Mouse (Mus musculus): ENCODE measurements at regions not wholly inside any gene's neighbourhood (a gene's known extent, or its start where the extent isn't known, plus 50 kb on each side); places are given as distances from the start of the nearest gene placed in this dataset.

- no peaks in the 10 kb centered on the region for H3K4me1 ChIP-seq (ENCODE audit: control insufficient read depth, insufficient read depth, low read length)
- no peak overlapping the region for H3K4me3 ChIP-seq (ENCODE audit: low read depth, low read length)
- H3K9ac ChIP-seq (ENCODE audit: low read depth, poor library complexity, severe bottlenecking), result no peak overlapping the region
- TF ChIP-seq CTCF (IDR thresholded peaks at IDR 0.05; ENCODE audit: low read depth, low read length) (no peak), EP300 (IDR thresholded peaks at IDR 0.05; ENCODE audit: insufficient read depth, low read depth, low read length) (no peak), POLR2A (IDR thresholded peaks at IDR 0.05; ENCODE audit: insufficient read depth, low read length) (no peak)
- no peaks in the 10 kb centered on the region for H3K9me3 ChIP-seq (replicated peaks; ENCODE audit: control insufficient read depth, insufficient read depth, low read length, poor library complexity, severe bottlenecking)
- H3K36me3 ChIP-seq (ENCODE audit: control insufficient read depth, insufficient read depth, low read length, poor library complexity, severe bottlenecking), result no peaks in the 10 kb centered on the region
- H3K27me3 ChIP-seq (ENCODE audit: control insufficient read depth, insufficient read depth, low read length, poor library complexity, severe bottlenecking), result no peaks in the 10 kb centered on the region
- H3K27ac ChIP-seq (ENCODE audit: insufficient read depth, low read length), result no peak overlapping the region
These were observed 951.6 kb downstream of the Robo1 start for GRCm38 (mm10) chr16:73259691-73260090.

GRCm38 (mm10) chr16:73259283-73259682 lies 951.2 kb downstream of the Robo1 start:
- Histone ChIP-seq H3K4me3 (ENCODE audit: low read depth, low read length) (no peak overlapping the region), H3K4me1 (ENCODE audit: control insufficient read depth, insufficient read depth, low read length) (no peaks in the 10 kb centered on the region), H3K36me3 (ENCODE audit: control insufficient read depth, insufficient read depth, low read length, poor library complexity, severe bottlenecking) (no peaks in the 10 kb centered on the region), H3K9me3 (replicated peaks; ENCODE audit: control insufficient read depth, insufficient read depth, low read length, poor library complexity, severe bottlenecking) (no peaks in the 10 kb centered on the region), H3K27me3 (ENCODE audit: control insufficient read depth, insufficient read depth, low read length, poor library complexity, severe bottlenecking) (no peaks in the 10 kb centered on the region), H3K9ac (ENCODE audit: low read depth, poor library complexity, severe bottlenecking) (no peak overlapping the region), H3K27ac (ENCODE audit: insufficient read depth, low read length) (no peak overlapping the region)
- TF ChIP-seq POLR2A (IDR thresholded peaks at IDR 0.05; ENCODE audit: insufficient read depth, low read length), result no peak

GRCm38 (mm10) chr16:73245073-73245590 lies 937.0 kb downstream of the Robo1 start:
- Histone ChIP-seq H3K9me3 (replicated peaks; ENCODE audit: control insufficient read depth, insufficient read depth, low read length, poor library complexity, severe bottlenecking) (no peaks in the 10 kb centered on the region), H3K9ac (ENCODE audit: low read depth, poor library complexity, severe bottlenecking) (no peak overlapping the region), H3K36me3 (ENCODE audit: control insufficient read depth, insufficient read depth, low read length, poor library complexity, severe bottlenecking) (no peaks in the 10 kb centered on the region), H3K4me3 (ENCODE audit: low read depth, low read length) (no peak overlapping the region), H3K4me1 (ENCODE audit: control insufficient read depth, insufficient read depth, low read length) (no peaks in the 10 kb centered on the region), H3K27ac (ENCODE audit: insufficient read depth, low read length) (no peak overlapping the region), H3K27me3 (ENCODE audit: control insufficient read depth, insufficient read depth, low read length, poor library complexity, severe bottlenecking) (no peaks in the 10 kb centered on the region)
- TF ChIP-seq POLR2A (IDR thresholded peaks at IDR 0.05; ENCODE audit: insufficient read depth, low read length) (no peak), EP300 (IDR thresholded peaks at IDR 0.05; ENCODE audit: insufficient read depth, low read depth, low read length) (no peak)

GRCm38 (mm10) chr16:73230599-73230998 lies 922.5 kb downstream of the Robo1 start:
- Histone ChIP-seq H3K27ac (ENCODE audit: insufficient read depth, low read length) (no peak overlapping the region), H3K4me1 (ENCODE audit: control insufficient read depth, insufficient read depth, low read length) (no peaks in the 10 kb centered on the region), H3K9ac (ENCODE audit: low read depth, poor library complexity, severe bottlenecking) (no peak overlapping the region), H3K36me3 (ENCODE audit: control insufficient read depth, insufficient read depth, low read length, poor library complexity, severe bottlenecking) (no peaks in the 10 kb centered on the region), H3K9me3 (replicated peaks; ENCODE audit: control insufficient read depth, insufficient read depth, low read length, poor library complexity, severe bottlenecking) (no peaks in the 10 kb centered on the region), H3K27me3 (ENCODE audit: control insufficient read depth, insufficient read depth, low read length, poor library complexity, severe bottlenecking) (no peaks in the 10 kb centered on the region), H3K4me3 (ENCODE audit: low read depth, low read length) (no peak overlapping the region)
- no peak for TF ChIP-seq EP300 (IDR thresholded peaks at IDR 0.05; ENCODE audit: insufficient read depth, low read depth, low read length)

GRCm38 (mm10) chr16:73217555-73217954 lies 909.4 kb downstream of the Robo1 start:
- H3K36me3 ChIP-seq (ENCODE audit: control insufficient read depth, insufficient read depth, low read length, poor library complexity, severe bottlenecking), result no peaks in the 10 kb centered on the region
- H3K27me3 ChIP-seq (ENCODE audit: control insufficient read depth, insufficient read depth, low read length, poor library complexity, severe bottlenecking), result no peaks in the 10 kb centered on the region
- no peak overlapping the region for H3K27ac ChIP-seq (ENCODE audit: insufficient read depth, low read length)
- TF ChIP-seq CTCF (IDR thresholded peaks at IDR 0.05; ENCODE audit: low read depth, low read length), result no peak
- no peak for TF ChIP-seq POLR2A (IDR thresholded peaks at IDR 0.05; ENCODE audit: insufficient read depth, low read length)
- no peak for TF ChIP-seq EP300 (IDR thresholded peaks at IDR 0.05; ENCODE audit: insufficient read depth, low read depth, low read length)
- H3K9me3 ChIP-seq (replicated peaks; ENCODE audit: control insufficient read depth, insufficient read depth, low read length, poor library complexity, severe bottlenecking), result no peaks in the 10 kb centered on the region
- H3K9ac ChIP-seq (ENCODE audit: low read depth, poor library complexity, severe bottlenecking), result no peak overlapping the region
- no peaks in the 10 kb centered on the region for H3K4me1 ChIP-seq (ENCODE audit: control insufficient read depth, insufficient read depth, low read length)
- H3K4me3 ChIP-seq (ENCODE audit: low read depth, low read length), result no peak overlapping the region

GRCm38 (mm10) chr16:73203542-73203941 lies 895.4 kb downstream of the Robo1 start:
- no peak overlapping the region for H3K4me3 ChIP-seq (ENCODE audit: low read depth, low read length)
- H3K9ac ChIP-seq (ENCODE audit: low read depth, poor library complexity, severe bottlenecking), result no peak overlapping the region
- H3K27me3 ChIP-seq (ENCODE audit: control insufficient read depth, insufficient read depth, low read length, poor library complexity, severe bottlenecking), result no peaks in the 10 kb centered on the region
- H3K27ac ChIP-seq (ENCODE audit: insufficient read depth, low read length), result no peak overlapping the region
- no peaks in the 10 kb centered on the region for H3K9me3 ChIP-seq (replicated peaks; ENCODE audit: control insufficient read depth, insufficient read depth, low read length, poor library complexity, severe bottlenecking)
- no peaks in the 10 kb centered on the region for H3K36me3 ChIP-seq (ENCODE audit: control insufficient read depth, insufficient read depth, low read length, poor library complexity, severe bottlenecking)
- H3K4me1 ChIP-seq (ENCODE audit: control insufficient read depth, insufficient read depth, low read length), result no peaks in the 10 kb centered on the region
- TF ChIP-seq CTCF (IDR thresholded peaks at IDR 0.05; ENCODE audit: low read depth, low read length) (no peak), POLR2A (IDR thresholded peaks at IDR 0.05; ENCODE audit: insufficient read depth, low read length) (no peak), EP300 (IDR thresholded peaks at IDR 0.05; ENCODE audit: insufficient read depth, low read depth, low read length) (no peak)

All from ES-Bruce4 (cell line).